Mouse (Mus musculus) G1E (cell line): ENCODE measurements at regions not wholly inside any gene's neighbourhood (a gene's known extent, or its start where the extent isn't known, plus 50 kb on each side); places are given as distances from the start of the nearest gene placed in this dataset.

Experiments
- CTCF ChIP-seq: IDR thresholded peaks from 2 replicates; pipeline ENCODE4 v1.5.1; 2012; ENCODE audit warnings: low read depth, low read length, inconsistent platforms, mixed read lengths
- GATA2 ChIP-seq: IDR thresholded peaks from 2 replicates; pipeline ENCODE4 v1.6.1; 2012; ENCODE audit warnings: low read depth, low read length, inconsistent platforms, borderline replicate concordance

- TF ChIP-seq CTCF (no peak), GATA2 (no peak)
Measured at GRCm38 (mm10) chr5:138915496-138915895, 81.7 kb downstream of the Pdgfa start.
